Mouse (Mus musculus): ENCODE results near the gene Abhd14b.

- TF ChIP-seq POLR2A (IDR thresholded peaks at IDR 0.05; ENCODE audit: control insufficient read depth, low read depth, low read length): no peak
- TF ChIP-seq CTCF (IDR thresholded peaks at IDR 0.05; ENCODE audit: control insufficient read depth, insufficient read depth, insufficient replicate concordance, low read depth, low read length): no peak
Observed at GRCm38 (mm10) chr9:106457163-106457559, 9.9 kb downstream of the Abhd14b start.

All from testis, adult 2 months (tissue).